Mouse (Mus musculus) left cerebral cortex, postnatal 14 days (tissue): ENCODE data around the gene Ahctf1. TPM values are rescaled to one million over a fixed set of nuclear protein-coding genes. Genes with fewer than 3 reads are reported as not detected.
A peak's percentile ranks its signal among the peaks of the same experiment; 100 is the strongest.

ENCODE experiments used
- DNase-seq, 2 experiments: peaks; one replicate each; pipeline ENCODE4 v3.0.0; 2021 to 2022; ENCODE audit warnings: low spot score in 2 of 2, mixed read lengths in 1 of 2
- intact Hi-C: fragments of 180-260 bp; cut with DNase I; formaldehyde crosslinking; loops from one replicate; pipeline ENCODE4 v1.15.1; 2025
- total RNA-seq, 2 experiments: library from RNA; stranded (reverse); gene quantifications; 2 replicates each; pipeline ENCODE4 v1.2.3; 2021

The Ahctf1 gene
- total RNA-seq, 2 experiments from 2014 or later = 24.6 to 28.4 TPM

DNA sequence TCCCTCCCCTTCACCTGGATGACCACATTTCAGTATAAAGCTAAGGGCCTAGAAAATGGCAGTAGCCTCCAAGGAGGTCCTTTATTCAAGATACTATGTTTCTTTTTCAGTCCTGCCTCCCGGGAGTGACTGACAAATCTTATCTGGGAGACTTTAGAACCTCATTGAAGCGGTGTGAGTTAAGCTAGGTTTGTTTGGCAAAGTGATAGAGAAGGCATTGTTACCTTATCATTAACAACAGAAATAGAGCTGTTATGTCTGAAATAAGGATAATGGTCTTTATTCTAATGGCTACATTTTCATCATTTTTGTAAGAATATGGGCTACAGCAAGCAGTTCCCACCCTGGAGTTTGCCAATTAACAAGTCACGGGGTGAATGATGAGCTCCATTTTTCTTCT is 4.8 kb upstream of the Ahctf1 start:
- intact Hi-C loops = no loop called here
- DNase-seq = no peak

DNA sequence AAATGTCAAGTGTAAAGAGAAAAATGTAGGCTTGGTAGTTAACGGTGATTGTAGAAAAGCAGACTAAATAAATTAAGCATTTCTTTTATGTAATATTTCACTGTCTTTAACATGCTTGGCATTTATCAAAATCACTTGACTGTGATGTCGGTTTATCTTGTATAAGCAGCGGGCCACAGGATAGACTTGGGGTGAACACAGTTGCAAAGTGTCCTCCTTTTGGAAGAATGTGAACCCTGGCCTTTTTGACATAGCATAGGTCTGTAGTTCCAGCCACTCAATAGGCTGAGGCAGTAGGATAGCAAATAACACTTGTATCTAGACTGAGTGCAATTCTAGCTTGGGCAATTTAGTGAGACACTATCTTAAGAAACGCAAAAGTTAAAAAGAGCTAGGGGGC is 4.0 kb upstream of the Ahctf1 start:
- intact Hi-C loops = no loop called here
- DNase-seq = no peak

- DNase-seq = no peak
- intact Hi-C loops = no loop called here
Measured at GRCm38 (mm10) chr1:179805751-179806150, 2.3 kb upstream of the Ahctf1 start.

- intact Hi-C loops = loop anchor here (5.0 kb wide), 1 partner anchor 43 kb away; no protein-coding TSS in a partner anchor
- DNase-seq = peak; percentile 23 to 34
Measured at GRCm38 (mm10) chr1:179804140-179804881, 831 bp upstream of the Ahctf1 start.

DNA sequence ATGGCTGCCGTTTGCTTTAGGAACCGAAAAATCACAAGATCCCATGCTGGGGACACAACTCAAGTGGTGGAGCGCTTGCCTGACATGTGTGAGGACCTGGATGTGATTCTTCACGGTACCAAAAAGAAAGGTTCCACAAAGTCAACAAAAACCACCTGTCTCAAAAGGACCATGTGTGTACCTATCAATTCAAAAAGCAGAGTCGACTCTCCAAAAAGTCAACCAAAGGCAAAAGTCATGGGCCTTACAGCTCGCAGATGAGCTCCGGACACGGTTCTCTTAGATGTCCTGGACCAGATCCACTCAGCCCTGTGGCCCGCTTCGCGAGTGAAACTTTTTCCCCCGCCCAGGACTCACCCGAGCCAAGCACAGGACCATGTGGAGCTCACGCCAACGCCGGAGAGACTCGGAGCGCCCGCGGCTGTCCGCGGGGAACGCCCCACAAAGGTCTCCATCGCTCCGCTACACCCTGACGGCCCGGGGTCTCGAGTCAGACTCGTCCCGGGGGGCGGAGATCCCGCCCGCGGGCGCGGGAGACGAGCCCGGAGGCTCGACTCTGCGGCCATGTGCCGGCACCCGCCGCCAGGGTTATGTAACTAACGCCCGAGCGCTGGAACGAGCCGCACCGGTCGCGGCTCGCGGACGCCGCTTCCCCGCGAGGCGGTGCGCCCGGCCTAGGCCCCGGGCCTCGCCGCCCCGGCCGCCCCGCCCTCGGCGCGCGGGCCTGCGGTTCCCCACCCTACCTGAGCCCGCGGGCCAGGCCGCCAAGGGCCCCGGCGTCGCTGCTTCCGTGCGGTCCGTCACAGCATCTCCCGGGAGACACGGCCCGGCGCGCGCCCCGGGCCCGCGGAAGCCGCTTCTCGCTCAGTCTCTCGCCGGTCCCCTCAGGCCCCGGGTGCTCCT is 619 bp downstream of the Ahctf1 start, which contains the start of gene Gm10518:
TSS of gene Gm10518 (plus strand) at position 767 of the 903 bp plus-strand sequence.
- peak; percentile 42 to 45 for DNase-seq
- intact Hi-C loops = loop anchor here (5.0 kb wide), 1 partner anchor 44 kb away; no protein-coding TSS in a partner anchor

DNA sequence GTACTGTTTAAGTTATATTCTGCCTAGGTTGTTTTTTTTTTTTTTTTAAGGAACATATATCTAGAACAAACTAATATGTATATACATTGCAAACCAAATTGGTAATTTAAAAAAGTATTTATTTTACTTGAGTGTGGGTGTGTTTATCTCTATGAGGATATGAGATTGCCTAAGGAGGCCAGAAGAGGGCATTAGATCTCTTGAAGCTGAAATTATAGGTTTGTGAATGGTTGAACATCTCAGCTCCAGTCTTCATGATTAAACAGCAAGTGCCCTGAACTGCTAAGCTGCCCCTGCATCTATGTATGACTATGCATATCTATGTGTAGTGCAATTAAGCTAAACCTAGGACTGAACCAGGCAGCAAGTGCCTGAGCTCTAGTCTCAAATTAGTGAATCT is 4.7 kb downstream of the Ahctf1 start:
- DNase-seq = no peak
- intact Hi-C loops = loop anchor here (5.0 kb wide), 1 partner anchor 36 kb away; no protein-coding TSS in a partner anchor

DNA sequence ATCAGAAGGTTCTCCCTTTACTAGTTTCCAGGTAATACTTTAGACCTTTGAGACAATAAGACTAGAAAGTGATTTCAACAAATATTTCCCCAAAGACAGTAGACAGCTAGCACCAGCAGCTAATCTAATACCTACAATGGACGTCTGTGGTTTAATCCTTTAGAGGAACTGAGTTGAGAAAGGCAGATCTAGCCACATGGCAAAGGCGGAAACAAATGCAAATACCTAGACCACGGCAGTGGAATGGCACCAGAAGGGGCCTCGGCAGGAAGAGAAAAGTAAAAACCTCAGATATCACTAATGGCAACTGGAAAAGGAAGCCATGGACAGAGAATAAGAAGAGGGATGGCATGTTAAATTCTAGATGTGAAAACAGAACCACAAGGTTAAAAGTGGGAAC is 16.2 kb downstream of the Ahctf1 start:
- DNase-seq = no peak
- intact Hi-C loops = no loop called here

DNA sequence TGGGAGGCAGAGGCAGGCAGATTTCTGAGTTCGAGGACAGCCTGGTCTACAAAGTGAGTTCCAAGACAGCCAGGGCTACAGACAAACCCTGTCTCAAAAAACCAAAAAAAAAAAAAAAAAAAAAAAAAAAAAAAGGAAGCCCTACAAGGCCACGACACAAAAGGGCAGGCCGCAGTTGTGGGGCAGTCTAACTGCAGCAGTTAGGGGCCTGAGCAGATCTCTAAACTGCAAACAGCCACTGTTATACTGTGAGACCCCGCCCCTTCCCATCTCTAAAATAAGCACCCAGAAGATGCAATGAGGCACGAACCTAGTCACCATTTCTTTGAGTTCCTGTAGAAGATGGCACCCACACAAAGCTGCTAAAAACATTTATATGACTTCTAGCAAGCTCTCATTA is 18.0 kb downstream of the Ahctf1 start:
- intact Hi-C loops = no loop called here
- no peak for DNase-seq

DNA sequence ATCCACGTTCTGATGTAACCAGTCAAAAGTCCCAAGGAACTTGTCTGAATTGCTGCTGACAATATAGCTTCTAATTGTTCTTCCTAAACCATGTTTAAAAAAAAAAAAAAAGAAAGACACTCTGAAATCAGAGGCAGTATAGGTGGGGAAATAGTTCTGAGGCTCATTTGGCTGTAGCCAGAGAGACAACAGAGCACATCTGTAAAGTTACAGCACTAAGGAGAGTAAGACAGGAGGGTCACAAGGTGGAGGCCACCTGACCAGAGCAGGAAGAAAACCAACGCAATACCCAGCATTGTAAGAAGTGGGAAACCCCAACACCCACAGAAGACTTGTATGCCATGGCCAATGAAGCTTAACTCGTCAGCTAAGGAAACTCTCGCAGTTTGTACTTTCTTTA is 19.4 kb downstream of the Ahctf1 start:
- no peak for DNase-seq
- intact Hi-C loops = loop anchor here (5.0 kb wide), 1 partner anchor 1452 kb away; no protein-coding TSS in a partner anchor

DNA sequence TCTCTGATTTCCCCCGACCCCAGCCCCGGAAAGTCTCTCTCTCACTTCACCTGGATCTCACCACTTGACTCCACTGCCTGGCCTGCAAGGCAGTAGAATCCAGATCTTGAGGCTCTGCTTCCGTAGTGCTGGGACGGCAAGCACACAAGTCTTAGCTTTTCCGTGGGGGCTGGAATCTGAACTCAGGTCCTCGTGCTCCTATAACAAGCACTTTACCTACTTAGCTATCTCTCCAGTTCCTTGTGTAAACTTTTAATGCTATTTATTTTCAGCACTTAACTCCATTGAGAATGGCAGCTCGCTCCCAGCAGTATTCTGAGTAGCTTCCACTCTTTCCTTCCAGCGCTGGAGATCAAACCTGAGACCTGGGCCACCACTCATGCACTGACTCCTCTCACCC is 26.6 kb downstream of the Ahctf1 start:
- intact Hi-C loops = loop anchor here (10.0 kb wide), 1 partner anchor 242 kb away; no protein-coding TSS in a partner anchor
- no peak for DNase-seq

DNA sequence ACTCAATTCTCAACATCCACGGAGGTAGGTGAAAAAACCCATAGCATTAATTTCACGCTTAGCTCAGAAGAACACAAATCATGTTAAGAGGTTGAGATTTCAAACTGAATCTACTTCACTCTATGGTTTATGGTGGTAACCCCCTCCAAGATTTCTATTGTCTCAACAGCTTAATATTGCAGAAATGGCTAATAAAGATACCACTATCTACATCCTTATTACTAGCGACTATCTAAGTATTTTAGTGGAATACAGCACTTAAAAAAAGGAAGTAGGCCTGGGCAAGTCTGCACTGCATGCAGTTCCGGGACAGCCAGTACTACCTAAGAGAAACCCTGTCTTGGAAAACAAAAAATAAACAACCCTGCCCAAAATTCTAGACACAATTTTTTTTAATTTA is 42.9 kb downstream of the Ahctf1 start:
- intact Hi-C loops = loop anchor here (5.0 kb wide), 1 partner anchor 37 kb away; no protein-coding TSS in a partner anchor
- no peak for DNase-seq

DNA sequence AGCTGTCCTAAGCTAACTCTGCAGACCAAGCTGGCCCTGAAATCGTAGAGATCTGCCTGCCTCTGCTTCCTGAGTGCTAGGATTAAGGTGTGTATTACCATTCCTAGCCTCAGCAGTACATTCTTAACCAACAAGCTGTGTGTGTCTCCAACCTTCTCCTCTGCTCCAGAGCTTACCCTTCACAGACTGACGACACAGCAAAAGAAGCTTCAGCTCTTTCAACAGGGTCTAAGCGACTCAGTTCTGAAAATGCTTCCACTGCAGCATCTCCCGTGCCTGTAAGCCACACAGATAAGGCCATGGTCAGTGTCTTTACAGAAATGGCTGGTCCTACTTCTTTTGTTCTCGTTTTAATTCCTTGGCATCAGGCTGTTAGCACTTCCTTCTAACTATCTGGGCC is 43.4 kb downstream of the Ahctf1 start:
- DNase-seq = no peak
- intact Hi-C loops = loop anchor here (5.0 kb wide), 1 partner anchor 37 kb away; no protein-coding TSS in a partner anchor

DNA sequence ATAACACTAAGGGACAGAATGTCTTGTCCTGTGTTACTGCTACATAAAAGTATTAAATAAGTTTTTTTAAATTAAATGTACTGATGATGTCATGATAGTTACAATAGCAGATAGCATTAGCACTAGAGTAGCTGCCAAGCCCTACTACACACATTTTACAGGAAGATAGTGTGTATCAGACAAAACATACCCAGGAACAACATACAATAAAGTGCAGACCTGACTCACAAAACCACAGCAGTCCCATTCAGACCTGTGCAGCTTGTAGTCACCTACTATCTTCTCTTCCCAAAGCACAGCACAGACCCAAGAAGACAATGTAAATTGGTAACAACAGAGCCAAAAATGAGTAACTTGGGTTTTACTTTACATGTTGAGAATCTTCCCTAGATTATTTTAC is 47.0 kb downstream of the Ahctf1 start:
- intact Hi-C loops = no loop called here
- DNase-seq = no peak

DNA sequence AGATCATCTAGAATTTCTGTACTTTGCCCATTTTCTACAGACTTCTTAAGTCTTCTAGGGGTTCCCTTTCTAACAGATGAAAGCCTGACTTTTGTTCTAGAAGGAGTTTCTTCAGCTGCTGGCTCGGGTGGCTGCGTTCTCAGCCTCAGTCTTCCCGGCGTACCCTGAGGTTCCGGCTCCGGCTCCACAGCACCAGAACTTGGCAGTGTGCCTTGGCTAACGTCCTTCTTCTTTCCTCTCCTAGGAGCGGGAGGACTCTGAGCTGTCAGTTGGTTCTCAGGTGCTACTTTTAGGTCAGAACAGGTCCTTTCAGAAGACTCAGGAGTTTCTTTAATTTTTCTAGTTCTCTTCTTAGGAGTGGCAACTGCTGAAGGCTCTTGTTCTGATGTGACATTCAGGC is 50.5 kb downstream of the Ahctf1 start:
- DNase-seq = peak in 1 of 2 experiments; percentile 27
- intact Hi-C loops = no loop called here

DNA sequence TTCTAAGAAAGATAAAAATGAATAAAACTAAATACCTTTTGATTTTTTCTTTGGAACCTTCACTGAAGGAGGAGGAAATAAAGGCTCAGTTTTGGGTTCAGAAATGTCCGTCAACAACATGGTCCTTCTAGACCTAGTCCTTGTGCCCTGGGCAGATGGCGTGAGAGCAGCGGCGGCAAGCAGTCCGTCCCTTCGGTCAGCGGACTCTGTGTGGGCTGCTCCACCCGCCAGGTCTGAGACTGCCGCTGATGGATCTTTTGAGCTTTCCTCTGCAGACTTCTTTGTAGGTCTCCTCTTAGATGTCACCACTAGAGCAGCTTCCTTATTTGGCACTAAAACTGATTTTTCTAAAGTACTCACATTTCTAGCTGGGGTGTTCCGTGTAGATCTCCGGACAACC is 51.2 kb downstream of the Ahctf1 start:
- intact Hi-C loops = no loop called here
- DNase-seq = no peak

DNA sequence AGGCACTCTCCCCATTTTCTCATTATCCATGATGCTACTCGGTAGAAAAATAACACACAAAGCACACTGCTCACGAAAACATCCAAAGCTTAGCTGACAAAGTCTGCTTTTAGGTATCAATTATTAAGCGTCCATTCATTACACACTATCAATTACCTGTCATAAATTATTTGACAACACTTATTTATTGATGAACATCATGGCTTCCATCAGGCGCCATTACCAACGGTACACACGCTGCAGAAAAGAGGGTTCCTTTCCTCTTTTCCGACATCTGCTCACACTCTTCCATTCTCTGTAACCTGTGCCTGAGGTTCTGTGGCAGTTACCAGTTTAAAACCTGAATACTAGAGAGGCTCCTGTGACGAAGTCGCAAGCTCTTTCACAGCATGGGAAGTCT is 58.3 kb downstream of the Ahctf1 start, which contains the start of gene Kif28:
TSS of gene Kif28 (minus strand) at position 101 of the 400 bp plus-strand sequence.
- no peak for DNase-seq
- intact Hi-C loops = no loop called here

- intact Hi-C loops = no loop called here
- no peak for DNase-seq
Measured at GRCm38 (mm10) chr1:179743593-179744193, 59.8 kb downstream of the Ahctf1 start.

GRCm38 (mm10) chr1:179736483-179736882 is 67.0 kb downstream of the Ahctf1 start:
- intact Hi-C loops = loop anchor here (5.0 to 10.0 kb wide), 2 partner anchors 92 to 219 kb away; partner anchors contain the start of gene Smyd3
- DNase-seq = no peak
